Mouse (Mus musculus): ENCODE results near the gene Spata13. TPM values are rescaled to one million over a fixed set of nuclear protein-coding genes. Genes with fewer than 3 reads are reported as not detected.
A peak's percentile ranks its signal among the peaks of the same experiment; 100 is the strongest.

Gene Spata13
- polyA plus RNA-seq, 1 experiment: 4.2 TPM

GRCm38 (mm10) chr14:60702377-60703140, 68.8 kb downstream of the Spata13 start:
- Histone ChIP-seq H3K4me1 (ENCODE audit: control insufficient read depth, insufficient read depth, low read length) (no peaks in the 10 kb centered on the region), H3K4me3 (ENCODE audit: control insufficient read depth, low read depth, low read length) (no peak overlapping the region), H3K36me3 (ENCODE audit: control insufficient read depth, insufficient read depth, low read length) (no peaks in the 10 kb centered on the region), H3K27me3 (ENCODE audit: control insufficient read depth, insufficient read depth, low read length) (no peaks in the 10 kb centered on the region), H3K27ac (ENCODE audit: control insufficient read depth, insufficient read depth, low read depth, low read length) (no peak overlapping the region)
- no peak for TF ChIP-seq POLR2A (IDR thresholded peaks at IDR 0.05; ENCODE audit: control insufficient read depth, low read depth, low read length)

GRCm38 (mm10) chr14:60704510-60704909, 70.7 kb downstream of the Spata13 start:
- no peaks in the 10 kb centered on the region for H3K4me1 ChIP-seq (ENCODE audit: control insufficient read depth, insufficient read depth, low read length)
- H3K27me3 ChIP-seq (ENCODE audit: control insufficient read depth, insufficient read depth, low read length): no peaks in the 10 kb centered on the region
- H3K36me3 ChIP-seq (ENCODE audit: control insufficient read depth, insufficient read depth, low read length): no peaks in the 10 kb centered on the region
- no peak overlapping the region for H3K4me3 ChIP-seq (ENCODE audit: control insufficient read depth, low read depth, low read length)
- no peak overlapping the region for H3K27ac ChIP-seq (ENCODE audit: control insufficient read depth, insufficient read depth, low read depth, low read length)
- TF ChIP-seq CTCF (IDR thresholded peaks at IDR 0.05; ENCODE audit: control insufficient read depth, insufficient read depth, insufficient replicate concordance, low read depth, low read length): no peak
- no peak for TF ChIP-seq POLR2A (IDR thresholded peaks at IDR 0.05; ENCODE audit: control insufficient read depth, low read depth, low read length)

GRCm38 (mm10) chr14:60704961-60705360, 71.2 kb downstream of the Spata13 start:
- H3K4me3 ChIP-seq (ENCODE audit: control insufficient read depth, low read depth, low read length): no peak overlapping the region
- no peaks in the 10 kb centered on the region for H3K4me1 ChIP-seq (ENCODE audit: control insufficient read depth, insufficient read depth, low read length)
- no peak for TF ChIP-seq POLR2A (IDR thresholded peaks at IDR 0.05; ENCODE audit: control insufficient read depth, low read depth, low read length)
- no peak for TF ChIP-seq CTCF (IDR thresholded peaks at IDR 0.05; ENCODE audit: control insufficient read depth, insufficient read depth, insufficient replicate concordance, low read depth, low read length)
- no peaks in the 10 kb centered on the region for H3K27me3 ChIP-seq (ENCODE audit: control insufficient read depth, insufficient read depth, low read length)
- no peak overlapping the region for H3K27ac ChIP-seq (ENCODE audit: control insufficient read depth, insufficient read depth, low read depth, low read length)
- H3K36me3 ChIP-seq (ENCODE audit: control insufficient read depth, insufficient read depth, low read length): no peaks in the 10 kb centered on the region

GRCm38 (mm10) chr14:60709192-60709591, 75.4 kb downstream of the Spata13 start:
- Histone ChIP-seq H3K36me3 (ENCODE audit: control insufficient read depth, insufficient read depth, low read length) (no peaks in the 10 kb centered on the region), H3K4me1 (ENCODE audit: control insufficient read depth, insufficient read depth, low read length) (no peaks in the 10 kb centered on the region), H3K27me3 (ENCODE audit: control insufficient read depth, insufficient read depth, low read length) (no peaks in the 10 kb centered on the region), H3K27ac (ENCODE audit: control insufficient read depth, insufficient read depth, low read depth, low read length) (no peak overlapping the region), H3K4me3 (ENCODE audit: control insufficient read depth, low read depth, low read length) (no peak overlapping the region)
- TF ChIP-seq POLR2A (IDR thresholded peaks at IDR 0.05; ENCODE audit: control insufficient read depth, low read depth, low read length): no peak
- no peak for TF ChIP-seq CTCF (IDR thresholded peaks at IDR 0.05; ENCODE audit: control insufficient read depth, insufficient read depth, insufficient replicate concordance, low read depth, low read length)

DNA sequence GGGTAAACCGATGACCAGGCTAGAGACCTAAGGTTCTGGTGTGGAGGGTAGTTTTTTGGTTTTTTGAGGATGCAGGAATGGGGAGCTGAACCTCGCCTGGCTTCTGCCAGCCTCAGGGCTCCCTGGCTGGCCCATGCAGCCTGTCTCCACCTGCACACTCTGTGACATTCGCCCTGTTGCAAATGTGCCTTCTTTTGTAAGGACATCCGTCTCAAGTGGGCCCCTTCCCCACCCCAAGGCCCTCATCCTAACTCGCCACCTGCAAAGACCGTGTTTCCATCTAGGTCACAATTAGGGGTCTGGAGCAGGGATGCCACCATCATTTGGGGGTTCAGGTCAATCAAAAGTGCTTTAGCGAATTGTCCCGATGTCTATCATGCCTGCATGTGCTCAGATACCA, 75.9 kb downstream of the Spata13 start:
- no peak overlapping the region for H3K4me3 ChIP-seq (ENCODE audit: control insufficient read depth, low read depth, low read length)
- H3K4me1 ChIP-seq (ENCODE audit: control insufficient read depth, insufficient read depth, low read length): no peaks in the 10 kb centered on the region
- H3K27ac ChIP-seq (ENCODE audit: control insufficient read depth, insufficient read depth, low read depth, low read length): no peak overlapping the region
- H3K36me3 ChIP-seq (ENCODE audit: control insufficient read depth, insufficient read depth, low read length): no peaks in the 10 kb centered on the region
- no peaks in the 10 kb centered on the region for H3K27me3 ChIP-seq (ENCODE audit: control insufficient read depth, insufficient read depth, low read length)
- TF ChIP-seq CTCF (IDR thresholded peaks at IDR 0.05; ENCODE audit: control insufficient read depth, insufficient read depth, insufficient replicate concordance, low read depth, low read length) (no peak), POLR2A (IDR thresholded peaks at IDR 0.05; ENCODE audit: control insufficient read depth, low read depth, low read length) (no peak)

DNA sequence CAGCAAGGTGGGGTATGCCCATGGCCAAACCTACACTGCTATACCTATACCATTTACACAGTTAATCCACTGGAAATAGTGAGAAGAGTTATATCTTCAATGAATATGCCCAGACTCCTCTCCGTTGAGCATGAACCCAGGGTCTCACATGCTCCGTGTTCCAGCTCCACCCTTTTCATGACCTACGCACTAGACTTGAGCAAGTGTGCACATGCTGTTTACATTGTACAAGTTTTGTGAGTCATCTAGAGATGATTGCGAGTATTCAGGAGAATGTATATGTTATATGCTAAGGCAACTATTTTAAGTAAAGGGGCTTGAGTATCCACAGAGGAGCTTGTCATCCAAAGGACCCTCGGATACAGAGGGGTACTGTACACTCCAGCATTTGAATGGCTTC, 77.4 kb downstream of the Spata13 start:
- H3K4me1 ChIP-seq (ENCODE audit: control insufficient read depth, insufficient read depth, low read length): no peaks in the 10 kb centered on the region
- H3K36me3 ChIP-seq (ENCODE audit: control insufficient read depth, insufficient read depth, low read length): no peaks in the 10 kb centered on the region
- no peaks in the 10 kb centered on the region for H3K27me3 ChIP-seq (ENCODE audit: control insufficient read depth, insufficient read depth, low read length)

DNA sequence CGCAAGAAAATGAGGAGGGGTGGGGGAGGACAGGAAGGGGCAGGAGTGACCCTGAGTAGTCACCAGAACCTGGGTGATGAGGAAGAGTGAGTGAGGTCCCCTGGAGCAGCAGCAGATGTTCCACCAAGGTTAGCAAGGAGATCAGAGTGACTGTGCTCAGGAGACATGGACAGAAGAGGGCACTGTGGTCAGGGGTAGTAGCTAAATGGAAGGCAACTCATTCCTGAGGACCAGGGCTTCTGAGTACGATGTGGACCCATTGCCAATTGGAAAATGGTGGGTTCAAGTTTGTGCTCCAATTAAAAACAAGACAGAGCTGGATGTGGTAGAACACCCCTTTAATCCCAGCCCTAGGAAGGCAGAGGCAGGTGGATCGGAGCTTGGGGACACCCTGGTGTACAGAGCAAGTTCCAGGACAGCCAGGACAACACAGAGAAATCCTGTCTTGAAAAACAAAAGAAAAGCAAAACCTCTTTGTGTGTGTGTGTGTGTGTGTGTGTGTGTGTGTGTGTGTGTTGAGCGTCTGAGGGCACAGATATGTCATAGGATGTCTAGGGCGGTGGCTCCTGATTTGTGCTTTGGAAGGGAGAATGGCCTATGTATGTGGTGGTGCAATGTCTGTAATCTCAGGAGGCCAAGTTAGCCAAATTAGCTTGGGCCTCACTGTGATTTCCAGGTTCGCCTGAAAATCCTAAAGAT, 77.9 kb downstream of the Spata13 start:
- no peaks in the 10 kb centered on the region for H3K27me3 ChIP-seq (ENCODE audit: control insufficient read depth, insufficient read depth, low read length)
- no peak overlapping the region for H3K27ac ChIP-seq (ENCODE audit: control insufficient read depth, insufficient read depth, low read depth, low read length)
- peak; percentile 25; the same call in 1 of the 2 replicates for TF ChIP-seq CTCF (IDR thresholded peaks at IDR 0.05; ENCODE audit: control insufficient read depth, insufficient read depth, insufficient replicate concordance, low read depth, low read length)
- no peak for TF ChIP-seq POLR2A (IDR thresholded peaks at IDR 0.05; ENCODE audit: control insufficient read depth, low read depth, low read length)
- H3K36me3 ChIP-seq (ENCODE audit: control insufficient read depth, insufficient read depth, low read length): no peaks in the 10 kb centered on the region
- no peak overlapping the region for H3K4me3 ChIP-seq (ENCODE audit: control insufficient read depth, low read depth, low read length)
- no peaks in the 10 kb centered on the region for H3K4me1 ChIP-seq (ENCODE audit: control insufficient read depth, insufficient read depth, low read length)

More for the DNA sequence above, 77.4 kb downstream of the Spata13 start:
- H3K27ac ChIP-seq (ENCODE audit: control insufficient read depth, insufficient read depth, low read depth, low read length): no peak overlapping the region
- no peak overlapping the region for H3K4me3 ChIP-seq (ENCODE audit: control insufficient read depth, low read depth, low read length)
- no peak for TF ChIP-seq CTCF (IDR thresholded peaks at IDR 0.05; ENCODE audit: control insufficient read depth, insufficient read depth, insufficient replicate concordance, low read depth, low read length)
- no peak for TF ChIP-seq POLR2A (IDR thresholded peaks at IDR 0.05; ENCODE audit: control insufficient read depth, low read depth, low read length)
